Mouse (Mus musculus) MEL (cell line): ENCODE data around the gene Gabbr2. TPM values are rescaled to one million over a fixed set of nuclear protein-coding genes. Genes with fewer than 3 reads are reported as not detected.

Experiments
- DNase-seq: peaks from one replicate; pipeline ENCODE4 v3.0.0; 2011; ENCODE audit warnings: low read depth, low spot score
- H3K27ac ChIP-seq: 2 replicates; pipeline ENCODE4 v1.5.1; 2012; ENCODE audit warnings: low read depth, mild to moderate bottlenecking, control low read depth, low read length, moderate library complexity; ENCODE audit not compliant: control insufficient read depth
- H3K27me3 ChIP-seq, 2 experiments: fragments of 150-350 bp in 1 of 2; sonication (generic) in 1 of 2; 2 replicates each; pipeline ENCODE4 v1.6.1; 2012; ENCODE audit warnings: low read length in 2 of 2, mild to moderate bottlenecking in 2 of 2, improper control_type of control experiment in 1 of 2, moderate library complexity in 1 of 2; ENCODE audit not compliant: insufficient read depth in 2 of 2, control insufficient read depth in 1 of 2
- H3K36me3 ChIP-seq, 2 experiments: 2 replicates each; pipeline ENCODE4 v1.6.1; 2012 to 2014; ENCODE audit warnings: low read length in 2 of 2, improper control_type of control experiment in 1 of 2, inconsistent platforms in 1 of 2, mild to moderate bottlenecking in 1 of 2; ENCODE audit not compliant: insufficient read depth in 2 of 2, control insufficient read depth in 1 of 2
- H3K4me1 ChIP-seq, 2 experiments: fragments of 150-350 bp in 1 of 2; sonication (generic) in 1 of 2; 2 replicates each; pipeline ENCODE4 v1.6.1; 2012; ENCODE audit warnings: low read length in 2 of 2, improper control_type of control experiment in 1 of 2, mild to moderate bottlenecking in 1 of 2; ENCODE audit not compliant: insufficient read depth in 2 of 2, control insufficient read depth in 1 of 2
- H3K4me3 ChIP-seq, 2 experiments: fragments of 150-350 bp in 1 of 2; sonication (generic) in 1 of 2; 2 replicates each; pipeline ENCODE4 v1.5.1; 2012; ENCODE audit warnings: low read depth in 2 of 2, low read length in 2 of 2, mild to moderate bottlenecking in 2 of 2, moderate library complexity in 2 of 2, control low read depth in 1 of 2, improper control_type of control experiment in 1 of 2; ENCODE audit not compliant: control insufficient read depth in 1 of 2, insufficient read depth in 1 of 2
- H3K79me2 ChIP-seq: 2 replicates; pipeline ENCODE4 v1.6.1; 2012; ENCODE audit warnings: mild to moderate bottlenecking, low read length, moderate library complexity; ENCODE audit not compliant: control insufficient read depth, poor library complexity, insufficient read depth
- H3K9ac ChIP-seq: 2 replicates; pipeline ENCODE4 v1.6.1; 2012; ENCODE audit warnings: low read depth, mild to moderate bottlenecking, control low read depth, low read length, moderate library complexity; ENCODE audit not compliant: control insufficient read depth, poor library complexity, severe bottlenecking
- H3K9me3 ChIP-seq: fragments of 150-350 bp; sonication (generic); replicated peaks from 2 replicates; pipeline ENCODE4 v1.6.1; 2012; ENCODE audit warnings: mild to moderate bottlenecking, low read length, improper control_type of control experiment, moderate library complexity; ENCODE audit not compliant: insufficient read depth
- BHLHE40 ChIP-seq: IDR thresholded peaks from 2 replicates; pipeline ENCODE4 v1.6.1; 2012; ENCODE audit warnings: low read depth, mild to moderate bottlenecking, inconsistent platforms, low read length, improper control_type of control experiment, borderline replicate concordance
- CTCF ChIP-seq, 3 experiments: IDR thresholded peaks in 2 of 3; conservative IDR thresholded peaks in 1 of 3; 2 replicates each; pipeline ENCODE4 v1.5.1; 2011 to 2012; ENCODE audit warnings: low read length in 3 of 3, low read depth in 2 of 3, mild to moderate bottlenecking in 2 of 3, improper control_type of control experiment in 1 of 3, inconsistent platforms in 1 of 3, mixed read lengths in 1 of 3, moderate library complexity in 1 of 3; ENCODE audit not compliant: control insufficient read depth in 1 of 3, insufficient read depth in 1 of 3, poor library complexity in 1 of 3, severe bottlenecking in 1 of 3
- E2F4 ChIP-seq: IDR thresholded peaks from 2 replicates; pipeline ENCODE4 v1.6.1; 2011; ENCODE audit warnings: low read depth, low read length, improper control_type of control experiment, borderline replicate concordance
- ELF1 ChIP-seq: IDR thresholded peaks from 2 replicates; pipeline ENCODE4 v1.6.1; 2014; ENCODE audit warnings: low read depth, mild to moderate bottlenecking, inconsistent platforms, low read length, improper control_type of control experiment, moderate library complexity
- ETS1 ChIP-seq: IDR thresholded peaks from 2 replicates; pipeline ENCODE4 v1.6.1; 2012; ENCODE audit warnings: low read depth, mild to moderate bottlenecking, inconsistent platforms, low read length, improper control_type of control experiment, moderate library complexity
- GABPA ChIP-seq: IDR thresholded peaks from 2 replicates; pipeline ENCODE4 v1.6.1; 2012; ENCODE audit warnings: low read depth, mild to moderate bottlenecking, inconsistent platforms, low read length, improper control_type of control experiment, moderate library complexity
- GATA1 ChIP-seq: IDR thresholded peaks from 2 replicates; pipeline ENCODE4 v1.6.1; 2011; ENCODE audit warnings: low read depth, low read length, improper control_type of control experiment
- HCFC1 ChIP-seq: IDR thresholded peaks from 2 replicates; pipeline ENCODE4 v1.6.1; 2012; ENCODE audit warnings: low read depth, mild to moderate bottlenecking, inconsistent platforms, low read length, improper control_type of control experiment, moderate library complexity
- MAFK ChIP-seq: IDR thresholded peaks from 2 replicates; pipeline ENCODE4 v1.6.1; 2011; ENCODE audit warnings: low read depth, mild to moderate bottlenecking, low read length, improper control_type of control experiment, borderline replicate concordance
- MAX ChIP-seq: IDR thresholded peaks from 2 replicates; pipeline ENCODE4 v1.6.1; 2011; ENCODE audit warnings: low read length, improper control_type of control experiment
- MAZ ChIP-seq: IDR thresholded peaks from 2 replicates; pipeline ENCODE4 v1.6.1; 2012; ENCODE audit warnings: low read depth, mild to moderate bottlenecking, inconsistent platforms, low read length, improper control_type of control experiment
- MXI1 ChIP-seq: IDR thresholded peaks from 2 replicates; pipeline ENCODE4 v1.6.1; 2011; ENCODE audit warnings: mild to moderate bottlenecking, low read depth, low read length, improper control_type of control experiment
- MYB ChIP-seq: IDR thresholded peaks from 2 replicates; pipeline ENCODE4 v1.6.1; 2011; ENCODE audit warnings: mild to moderate bottlenecking, low read depth, low read length, improper control_type of control experiment
- MYC ChIP-seq: IDR thresholded peaks from 2 replicates; pipeline ENCODE4 v1.6.1; 2011; ENCODE audit warnings: low read depth, mild to moderate bottlenecking, low read length, improper control_type of control experiment, moderate library complexity
- NELFE ChIP-seq: IDR thresholded peaks from 2 replicates; pipeline ENCODE4 v1.6.1; 2011; ENCODE audit warnings: low read depth, low read length, improper control_type of control experiment
- NRF1 ChIP-seq: IDR thresholded peaks from 2 replicates; pipeline ENCODE4 v1.6.1; 2014; ENCODE audit warnings: low read depth, mild to moderate bottlenecking, inconsistent platforms, low read length, improper control_type of control experiment, moderate library complexity; ENCODE audit not compliant: poor library complexity, insufficient read depth, severe bottlenecking
- POLR2AphosphoS5 ChIP-seq: IDR thresholded peaks from 2 replicates; pipeline ENCODE4 v1.6.1; 2012; ENCODE audit warnings: low read depth, borderline replicate concordance, mild to moderate bottlenecking, inconsistent platforms, low read length, moderate library complexity, mixed read lengths
- SIN3A ChIP-seq: IDR thresholded peaks from 2 replicates; pipeline ENCODE4 v1.6.1; 2012; ENCODE audit warnings: low read length, improper control_type of control experiment, inconsistent platforms
- SMC3 ChIP-seq: IDR thresholded peaks from 2 replicates; pipeline ENCODE4 v1.6.1; 2011; ENCODE audit warnings: low read depth, low read length, improper control_type of control experiment
- TAL1 ChIP-seq: IDR thresholded peaks from 2 replicates; pipeline ENCODE4 v1.6.1; 2012; ENCODE audit warnings: mild to moderate bottlenecking, inconsistent platforms, low read length, moderate library complexity, mixed read lengths
- UBTF ChIP-seq: IDR thresholded peaks from 2 replicates; pipeline ENCODE4 v1.6.1; 2012; ENCODE audit warnings: low read depth, mild to moderate bottlenecking, inconsistent platforms, low read length, improper control_type of control experiment, moderate library complexity, borderline replicate concordance; ENCODE audit not compliant: insufficient read depth
- ZC3H11A ChIP-seq: IDR thresholded peaks from 2 replicates; pipeline ENCODE4 v1.6.1; 2012; ENCODE audit warnings: low read depth, mild to moderate bottlenecking, inconsistent platforms, low read length, improper control_type of control experiment
- ZNF384 ChIP-seq: IDR thresholded peaks from 2 replicates; pipeline ENCODE4 v1.6.1; 2012; ENCODE audit warnings: low read depth, mild to moderate bottlenecking, inconsistent platforms, low read length, improper control_type of control experiment
- polyA plus RNA-seq, 2 experiments: library from polyadenylated mRNA; stranded (reverse) in 1 of 2; unstranded in 1 of 2; fragments of >175 nt in 1 of 2; fragments of >200 nt in 1 of 2; gene quantifications; 2 replicates each; pipeline versions ENCODE4 v1.2.1 to v1.2.4; 2012; ENCODE audit warnings: low replicate concordance in 2 of 2, low read depth in 1 of 2; ENCODE audit not compliant: insufficient read length in 2 of 2, insufficient read depth in 1 of 2, missing spikeins in 1 of 2
- total RNA-seq: library from RNA; depleted of rRNA; stranded (reverse); fragments of 300-350 nt; gene quantifications from 2 replicates; pipeline ENCODE4 v1.2.3, GENCODE M21; 2012

The Gabbr2 gene
- total and polyA plus RNA-seq, 3 experiments: not detected

GRCm38 (mm10) chr4:46957955-46958354 is 33.7 kb downstream of the Gabbr2 start:
- Histone ChIP-seq H3K27ac (no peak overlapping the region), H3K4me3 (no peak overlapping the region), H3K9ac (no peak overlapping the region), H3K36me3 (no peaks in the 10 kb centered on the region), H3K4me1 (no peaks in the 10 kb centered on the region), H3K9me3 (no peaks in the 10 kb centered on the region), H3K27me3 (no peaks in the 10 kb centered on the region; a peak in 1 of 4 replicates), H3K79me2 (no peaks in the 10 kb centered on the region)
- DNase-seq: no peak
- no peak for TF ChIP-seq MAZ
- no peak for TF ChIP-seq CTCF (IDR thresholded peaks at IDR 0.05 in 2 of 3, conservative IDR thresholded peaks at IDR 0.05 in 1 of 3; ENCODE audit: control insufficient read depth in 1 of 3, insufficient read depth in 1 of 3, low read depth in 2 of 3, low read length in 3 of 3, poor library complexity in 1 of 3, severe bottlenecking in 1 of 3)
- no peak for TF ChIP-seq GABPA
- no peak for TF ChIP-seq MXI1
- no peak for TF ChIP-seq HCFC1
- no peak for TF ChIP-seq MYB
- no peak for TF ChIP-seq E2F4
- no peak for TF ChIP-seq MYC
- TF ChIP-seq UBTF: no peak
- no peak for TF ChIP-seq ZC3H11A
- no peak for TF ChIP-seq NRF1
- no peak for TF ChIP-seq ETS1
- TF ChIP-seq BHLHE40: no peak
- TF ChIP-seq NELFE: no peak
- no peak for TF ChIP-seq SMC3
- TF ChIP-seq ZNF384: no peak
- no peak for TF ChIP-seq POLR2AphosphoS5
- TF ChIP-seq SIN3A: no peak

DNA sequence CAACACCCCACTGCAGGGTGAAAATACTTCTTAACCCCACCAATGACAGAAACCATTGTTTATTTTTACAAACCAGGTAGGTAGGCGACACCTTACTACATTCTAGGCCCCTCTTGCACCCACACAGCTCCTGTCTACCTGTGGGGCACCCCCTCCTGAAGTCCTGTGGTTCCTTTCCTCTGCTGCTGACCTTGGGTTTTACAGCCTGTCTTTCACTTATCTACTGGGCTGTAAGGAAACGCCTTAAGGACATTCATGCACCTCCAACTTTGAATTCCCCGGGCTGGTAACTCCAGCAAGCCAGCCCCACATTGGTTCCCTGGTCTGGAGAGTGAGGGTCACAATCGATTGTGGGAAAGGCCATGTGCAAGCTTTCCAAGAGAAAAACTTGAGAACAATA is 34.7 kb downstream of the Gabbr2 start:
- Histone ChIP-seq H3K36me3 (no peaks in the 10 kb centered on the region), H3K4me1 (no peaks in the 10 kb centered on the region), H3K9me3 (no peaks in the 10 kb centered on the region), H3K27ac (no peak overlapping the region), H3K9ac (no peak overlapping the region), H3K27me3 (no peaks in the 10 kb centered on the region; a peak in 1 of 4 replicates), H3K79me2 (no peaks in the 10 kb centered on the region), H3K4me3 (no peak overlapping the region)
- no peak for TF ChIP-seq MAX
- TF ChIP-seq ELF1: no peak
- TF ChIP-seq MAFK: no peak
- no peak for TF ChIP-seq ZNF384
- no peak for TF ChIP-seq POLR2AphosphoS5
- TF ChIP-seq ZC3H11A: no peak
- TF ChIP-seq BHLHE40: no peak
- no peak for TF ChIP-seq TAL1
- no peak for TF ChIP-seq E2F4
- no peak for TF ChIP-seq GATA1
- no peak for TF ChIP-seq CTCF (IDR thresholded peaks at IDR 0.05 in 2 of 3, conservative IDR thresholded peaks at IDR 0.05 in 1 of 3; ENCODE audit: control insufficient read depth in 1 of 3, insufficient read depth in 1 of 3, low read depth in 2 of 3, low read length in 3 of 3, poor library complexity in 1 of 3, severe bottlenecking in 1 of 3)
- DNase-seq: no peak
